Mouse (Mus musculus) liver, adult 2 months (tissue): Measurements from ENCODE around the gene Osbpl9.

Source experiments
- CTCF ChIP-seq: fragments of 200-500 bp; IDR thresholded peaks from 2 replicates; pipeline ENCODE4 v1.5.1; 2011; ENCODE audit warnings: low read depth, low read length, control low read depth
- POLR2A ChIP-seq: fragments of 200-500 bp; IDR thresholded peaks from 2 replicates; pipeline ENCODE4 v1.6.1; 2011; ENCODE audit warnings: low read length, control low read depth; ENCODE audit not compliant: insufficient read depth; ENCODE audit errors: extremely low read depth

GRCm38 (mm10) chr4:109224762-109225552 is 22.9 kb upstream of the Osbpl9 start:
- TF ChIP-seq POLR2A, result no peak
- TF ChIP-seq CTCF, result no peak
